Mouse (Mus musculus): ENCODE data around the gene Grb2. TPM values are rescaled to one million over a fixed set of nuclear protein-coding genes. Genes with fewer than 3 reads are reported as not detected.

The Grb2 gene
- polyA plus RNA-seq, 1 experiment from 2014 or later: 522 TPM

- Histone ChIP-seq H3K36me3 (ENCODE audit: inconsistent target) (peaks cover 41% of the 10 kb centered on the region), H3K79me2 (ENCODE audit: inconsistent target) (peaks cover 94% of the 10 kb centered on the region), H3K27ac (no peak overlapping the region), H3K4me3 (ENCODE audit: inconsistent target) (no peak overlapping the region)
- WGBS (ENCODE audit: missing documents): 91% methylated on average over 14 of the region's 14 CpGs
These were observed 19.1 kb downstream of the Grb2 start for GRCm38 (mm10) chr11:115689137-115689915.

GRCm38 (mm10) chr11:115686369-115686768 is 22.0 kb downstream of the Grb2 start:
- no peak overlapping the region for H3K27ac ChIP-seq
- 85% methylated on average over 6 of the region's 6 CpGs for WGBS (ENCODE audit: missing documents)
- H3K4me3 ChIP-seq (ENCODE audit: inconsistent target): no peak overlapping the region
- H3K79me2 ChIP-seq (ENCODE audit: inconsistent target): peaks cover 100% of the 10 kb centered on the region
- peaks cover 71% of the 10 kb centered on the region for H3K36me3 ChIP-seq (ENCODE audit: inconsistent target)

GRCm38 (mm10) chr11:115685954-115686353 is 22.4 kb downstream of the Grb2 start:
- no peak overlapping the region for H3K4me3 ChIP-seq (ENCODE audit: inconsistent target)
- 91% methylated on average over 5 of the region's 7 CpGs for WGBS (ENCODE audit: missing documents)
- H3K36me3 ChIP-seq (ENCODE audit: inconsistent target): peaks cover 71% of the 10 kb centered on the region
- H3K79me2 ChIP-seq (ENCODE audit: inconsistent target): peaks cover 100% of the 10 kb centered on the region
- H3K27ac ChIP-seq: no peak overlapping the region

- Histone ChIP-seq H3K36me3 (ENCODE audit: inconsistent target) (peaks cover 71% of the 10 kb centered on the region), H3K4me3 (ENCODE audit: inconsistent target) (no peak overlapping the region), H3K27ac (no peak overlapping the region), H3K79me2 (ENCODE audit: inconsistent target) (peaks cover 100% of the 10 kb centered on the region)
- WGBS (ENCODE audit: missing documents): 82% methylated on average over 6 of the region's 6 CpGs
These were observed 23.5 kb downstream of the Grb2 start for GRCm38 (mm10) chr11:115684877-115685276.

GRCm38 (mm10) chr11:115683326-115683725 is 25.1 kb downstream of the Grb2 start:
- 89% methylated on average over 5 of the region's 5 CpGs for WGBS (ENCODE audit: missing documents)
- Histone ChIP-seq H3K79me2 (ENCODE audit: inconsistent target) (peaks cover 100% of the 10 kb centered on the region), H3K27ac (no peak overlapping the region), H3K36me3 (ENCODE audit: inconsistent target) (peaks cover 74% of the 10 kb centered on the region), H3K4me3 (ENCODE audit: inconsistent target) (no peak overlapping the region)

- H3K79me2 ChIP-seq (ENCODE audit: inconsistent target): peaks cover 100% of the 10 kb centered on the region
- H3K4me3 ChIP-seq (ENCODE audit: inconsistent target): no peak overlapping the region
- WGBS (ENCODE audit: missing documents): 96% methylated on average over 3 of the region's 3 CpGs
These were observed 26.0 kb downstream of the Grb2 start for GRCm38 (mm10) chr11:115682411-115682810.

GRCm38 (mm10) chr11:115679554-115680238 is 28.7 kb downstream of the Grb2 start:
- 94% methylated on average over 8 of the region's 9 CpGs for WGBS (ENCODE audit: missing documents)
- Histone ChIP-seq H3K36me3 (ENCODE audit: inconsistent target) (peaks cover 61% of the 10 kb centered on the region), H3K27ac (no peak overlapping the region), H3K4me3 (ENCODE audit: inconsistent target) (no peak overlapping the region), H3K79me2 (ENCODE audit: inconsistent target) (peaks cover 100% of the 10 kb centered on the region)

More at GRCm38 (mm10) chr11:115682411-115682810, 26.0 kb downstream of the Grb2 start:
- H3K27ac ChIP-seq: no peak overlapping the region
- peaks cover 68% of the 10 kb centered on the region for H3K36me3 ChIP-seq (ENCODE audit: inconsistent target)

- Histone ChIP-seq H3K4me3 (ENCODE audit: inconsistent target) (no peak overlapping the region), H3K36me3 (ENCODE audit: inconsistent target) (peaks cover 52% of the 10 kb centered on the region), H3K27ac (no peak overlapping the region), H3K79me2 (ENCODE audit: inconsistent target) (peaks cover 100% of the 10 kb centered on the region)
- 88% methylated on average over 4 of the region's 6 CpGs for WGBS (ENCODE audit: missing documents)
These were observed 29.5 kb downstream of the Grb2 start for GRCm38 (mm10) chr11:115678861-115679260.

GRCm38 (mm10) chr11:115677511-115677910 is 30.9 kb downstream of the Grb2 start:
- Histone ChIP-seq H3K27ac (no peak overlapping the region), H3K36me3 (ENCODE audit: inconsistent target) (peaks cover 39% of the 10 kb centered on the region), H3K4me3 (ENCODE audit: inconsistent target) (no peak overlapping the region), H3K79me2 (ENCODE audit: inconsistent target) (peaks cover 100% of the 10 kb centered on the region)
- WGBS (ENCODE audit: missing documents): 85% methylated on average over 3 of the region's 3 CpGs

GRCm38 (mm10) chr11:115676738-115677137 is 31.7 kb downstream of the Grb2 start:
- 41% methylated on average over 8 of the region's 8 CpGs for WGBS (ENCODE audit: missing documents)
- Histone ChIP-seq H3K27ac (no peak overlapping the region), H3K36me3 (ENCODE audit: inconsistent target) (peaks cover 31% of the 10 kb centered on the region; the same call in 1 of the 2 replicates), H3K4me3 (ENCODE audit: inconsistent target) (no peak overlapping the region), H3K79me2 (ENCODE audit: inconsistent target) (peaks cover 100% of the 10 kb centered on the region)

- peaks cover 100% of the 10 kb centered on the region for H3K79me2 ChIP-seq (ENCODE audit: inconsistent target)
- no peak overlapping the region for H3K4me3 ChIP-seq (ENCODE audit: inconsistent target)
- H3K36me3 ChIP-seq (ENCODE audit: inconsistent target): peaks cover 25% of the 10 kb centered on the region; the same call in 1 of the 2 replicates
- 0 out of 2 replicates have a peak overlapping the region, but pooled peaks have one; percentile 3 for H3K27ac ChIP-seq
- 38% methylated on average over 9 of the region's 9 CpGs for WGBS (ENCODE audit: missing documents)
These were observed 34.0 kb downstream of the Grb2 start for GRCm38 (mm10) chr11:115674235-115674865.

- H3K27ac ChIP-seq: 0 out of 2 replicates have a peak overlapping the region, but pooled peaks have one; percentile 3
- H3K4me3 ChIP-seq (ENCODE audit: inconsistent target): no peak overlapping the region
- H3K36me3 ChIP-seq (ENCODE audit: inconsistent target): peaks cover 23% of the 10 kb centered on the region; the same call in 1 of the 2 replicates
- peaks cover 100% of the 10 kb centered on the region for H3K79me2 ChIP-seq (ENCODE audit: inconsistent target)
- WGBS (ENCODE audit: missing documents): 59% methylated on average over 9 of the region's 9 CpGs
These were observed 34.7 kb downstream of the Grb2 start for GRCm38 (mm10) chr11:115673471-115674234.

GRCm38 (mm10) chr11:115672226-115672987 is 36.0 kb downstream of the Grb2 start:
- Histone ChIP-seq H3K4me3 (ENCODE audit: inconsistent target) (no peak overlapping the region), H3K36me3 (ENCODE audit: inconsistent target) (peaks cover 19% of the 10 kb centered on the region; the same call in 1 of the 2 replicates), H3K27ac (no peak overlapping the region), H3K79me2 (ENCODE audit: inconsistent target) (peaks cover 100% of the 10 kb centered on the region)
- 64% methylated on average over 7 of the region's 7 CpGs for WGBS (ENCODE audit: missing documents)

All from macrophage (primary cell).